Mouse (Mus musculus): Measurements from ENCODE around the gene Emc10. TPM values are rescaled to one million over a fixed set of nuclear protein-coding genes. Genes with fewer than 3 reads are reported as not detected.

Gene Emc10
- polyA plus RNA-seq, 1 experiment, result 188 TPM

- H3K4me3 ChIP-seq (ENCODE audit: extremely low read depth, insufficient read depth, insufficient read length), result no peak overlapping the region
- no peaks in the 10 kb centered on the region for H3K36me3 ChIP-seq (ENCODE audit: control insufficient read depth, insufficient read depth, low read length)
- 38% methylated on average over 9 of the region's 9 CpGs for WGBS
- H3K27me3 ChIP-seq (ENCODE audit: control insufficient read depth, insufficient read depth, low read length), result peaks cover 5% of the 10 kb centered on the region; the same call in 1 of the 2 replicates
- 0 out of 2 replicates have a peak, but pooled peaks cover 4% of the 10 kb centered on the region for H3K4me1 ChIP-seq (ENCODE audit: control insufficient read depth, insufficient read depth, insufficient read length)
- no peak for TF ChIP-seq CTCF (IDR thresholded peaks at IDR 0.05; ENCODE audit: extremely low read depth, insufficient read depth, insufficient read length, insufficient replicate concordance)
- no peak for TF ChIP-seq POLR2A (IDR thresholded peaks at IDR 0.05; ENCODE audit: low read depth, low read length)
- no peak overlapping the region for H3K27ac ChIP-seq (ENCODE audit: insufficient read depth, low read length)
- no peak for DNase-seq (ENCODE audit: low read depth in 1 of 2, low spot score in 2 of 2)
Measured at GRCm38 (mm10) chr7:44472961-44473646, 23.2 kb downstream of the Emc10 start.

DNA sequence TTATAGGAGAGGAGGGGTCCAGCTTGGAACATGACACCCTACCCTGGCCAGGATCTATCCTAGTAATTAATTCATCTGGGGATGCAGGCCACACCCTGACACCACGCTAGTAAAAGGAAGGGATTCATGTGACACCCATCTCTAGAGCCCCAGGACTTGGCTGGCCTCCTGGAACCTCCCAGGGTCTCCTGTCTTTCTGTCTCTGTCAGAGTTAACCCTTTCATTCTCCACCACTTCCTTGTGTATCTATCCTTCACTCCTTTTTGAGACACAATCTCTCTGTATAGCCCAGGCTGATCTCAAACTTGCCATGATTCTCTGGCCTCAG is 23.8 kb downstream of the Emc10 start:
- WGBS, result 33% methylated on average over 1 of the region's 1 CpGs
- Histone ChIP-seq H3K27me3 (ENCODE audit: control insufficient read depth, insufficient read depth, low read length) (peaks cover 5% of the 10 kb centered on the region; the same call in 1 of the 2 replicates), H3K4me1 (ENCODE audit: control insufficient read depth, insufficient read depth, insufficient read length) (0 out of 2 replicates have a peak, but pooled peaks cover 4% of the 10 kb centered on the region), H3K36me3 (ENCODE audit: control insufficient read depth, insufficient read depth, low read length) (no peaks in the 10 kb centered on the region), H3K4me3 (ENCODE audit: extremely low read depth, insufficient read depth, insufficient read length) (no peak overlapping the region), H3K27ac (ENCODE audit: insufficient read depth, low read length) (no peak overlapping the region)
- DNase-seq (ENCODE audit: low read depth in 1 of 2, low spot score in 2 of 2), result no peak
- TF ChIP-seq CTCF (IDR thresholded peaks at IDR 0.05; ENCODE audit: extremely low read depth, insufficient read depth, insufficient read length, insufficient replicate concordance), result no peak
- no peak for TF ChIP-seq POLR2A (IDR thresholded peaks at IDR 0.05; ENCODE audit: low read depth, low read length)

- Histone ChIP-seq H3K4me1 (ENCODE audit: control insufficient read depth, insufficient read depth, insufficient read length) (0 out of 2 replicates have a peak, but pooled peaks cover 4% of the 10 kb centered on the region), H3K4me3 (ENCODE audit: extremely low read depth, insufficient read depth, insufficient read length) (no peak overlapping the region), H3K36me3 (ENCODE audit: control insufficient read depth, insufficient read depth, low read length) (no peaks in the 10 kb centered on the region), H3K27ac (ENCODE audit: insufficient read depth, low read length) (no peak overlapping the region), H3K27me3 (ENCODE audit: control insufficient read depth, insufficient read depth, low read length) (peaks cover 5% of the 10 kb centered on the region; the same call in 1 of the 2 replicates)
- WGBS, result 54% methylated on average over 6 of the region's 6 CpGs
- DNase-seq (ENCODE audit: low read depth in 1 of 2, low spot score in 2 of 2), result no peak
- TF ChIP-seq POLR2A (IDR thresholded peaks at IDR 0.05; ENCODE audit: low read depth, low read length) (no peak), CTCF (IDR thresholded peaks at IDR 0.05; ENCODE audit: extremely low read depth, insufficient read depth, insufficient read length, insufficient replicate concordance) (no peak)
Measured at GRCm38 (mm10) chr7:44471880-44472557, 24.3 kb downstream of the Emc10 start.

GRCm38 (mm10) chr7:44470696-44471612 is 25.4 kb downstream of the Emc10 start:
- no peak for DNase-seq (ENCODE audit: low read depth in 1 of 2, low spot score in 2 of 2)
- no peak overlapping the region for H3K4me3 ChIP-seq (ENCODE audit: extremely low read depth, insufficient read depth, insufficient read length)
- no peaks in the 10 kb centered on the region for H3K36me3 ChIP-seq (ENCODE audit: control insufficient read depth, insufficient read depth, low read length)
- H3K4me1 ChIP-seq (ENCODE audit: control insufficient read depth, insufficient read depth, insufficient read length), result 0 out of 2 replicates have a peak, but pooled peaks cover 4% of the 10 kb centered on the region
- no peak overlapping the region for H3K27ac ChIP-seq (ENCODE audit: insufficient read depth, low read length)
- WGBS, result 92% methylated on average over 16 of the region's 16 CpGs
- H3K27me3 ChIP-seq (ENCODE audit: control insufficient read depth, insufficient read depth, low read length), result peaks cover 5% of the 10 kb centered on the region; the same call in 1 of the 2 replicates
- TF ChIP-seq CTCF (IDR thresholded peaks at IDR 0.05; ENCODE audit: extremely low read depth, insufficient read depth, insufficient read length, insufficient replicate concordance) (no peak), POLR2A (IDR thresholded peaks at IDR 0.05; ENCODE audit: low read depth, low read length) (no peak)

GRCm38 (mm10) chr7:44469677-44470675 is 26.4 kb downstream of the Emc10 start:
- TF ChIP-seq POLR2A (IDR thresholded peaks at IDR 0.05; ENCODE audit: low read depth, low read length) (no peak), CTCF (IDR thresholded peaks at IDR 0.05; ENCODE audit: extremely low read depth, insufficient read depth, insufficient read length, insufficient replicate concordance) (no peak)
- 90% methylated on average over 16 of the region's 16 CpGs for WGBS
- Histone ChIP-seq H3K27me3 (ENCODE audit: control insufficient read depth, insufficient read depth, low read length) (peaks cover 2% of the 10 kb centered on the region; the same call in 1 of the 2 replicates), H3K27ac (ENCODE audit: insufficient read depth, low read length) (no peak overlapping the region; the same call in 1 of the 2 replicates), H3K4me1 (ENCODE audit: control insufficient read depth, insufficient read depth, insufficient read length) (0 out of 2 replicates have a peak, but pooled peaks cover 4% of the 10 kb centered on the region), H3K36me3 (ENCODE audit: control insufficient read depth, insufficient read depth, low read length) (no peaks in the 10 kb centered on the region), H3K4me3 (ENCODE audit: extremely low read depth, insufficient read depth, insufficient read length) (no peak overlapping the region)
- DNase-seq (ENCODE audit: low read depth in 1 of 2, low spot score in 2 of 2), result no peak

All from spleen, adult 2 months (tissue).